In genomic region chr9:41379283-41379682, GRCm38 (mm10) we compare ENCODE assay signal across 13 mouse cellular contexts.
A peak's percentile ranks its signal among the peaks of the same experiment; 100 is the strongest.
DNase-seq lines count a peak whose midpoint lies in the region; ATAC-seq and TF ChIP-seq lines count a peak whose summit lies in the region.
"Had no signal": no experiment of that assay in that cellular context is flagged by ENCODE, and none has a peak within 500 bp of the region (broad histone marks: within the 10 kb centered on the region; RNA-seq: fewer than 3 reads in every experiment).

No protein-coding gene starts in this region.

- H3K36me3 ChIP-seq in kidney, postnatal 0 days (ENCODE audit: insufficient read depth, low read length) = no peaks in the 10 kb centered on the region
- H3K36me3 ChIP-seq in kidney, adult 2 months (ENCODE audit: control insufficient read depth, insufficient read depth, low read length) = no peaks in the 10 kb centered on the region
- H3K36me3 ChIP-seq in forebrain, embryonic 14.5 days (ENCODE audit: control insufficient read depth, insufficient read depth, low read length) = no peaks in the 10 kb centered on the region
- no peaks in the 10 kb centered on the region for H3K36me3 ChIP-seq in limb, embryonic 12.5 days
- H3K36me3 ChIP-seq in neural tube, embryonic 15.5 days = no peaks in the 10 kb centered on the region
- H3K36me3 ChIP-seq: G1E; heart, embryonic 13.5 days; limb, embryonic 13.5 days had no signal

- peak; percentile 17 for DNase-seq in kidney, postnatal 0 days (ENCODE audit: low spot score)
- no peak for DNase-seq in kidney, adult 2 months
- DNase-seq in forebrain, embryonic 14.5 days (ENCODE audit: low spot score) = peak; percentile 15
- DNase-seq in MN1 (ENCODE audit: low spot score) = no peak
- DNase-seq in right cerebral cortex, postnatal 36 days (ENCODE audit: low spot score in 2 of 2) = no peak
- no peak for DNase-seq in yolk sac, embryonic 10.5 days (ENCODE audit: low spot score)
- DNase-seq: gastrocnemius, adult 2 months had no signal

- H3K4me2 ChIP-seq in kidney, postnatal 0 days (ENCODE audit: low read length) = no peak overlapping the region
- H3K4me2 ChIP-seq in forebrain, embryonic 14.5 days (ENCODE audit: low read length) = peak overlapping the region; percentile 62
- peak overlapping the region; percentile 61 for H3K4me2 ChIP-seq in limb, embryonic 12.5 days
- peak overlapping the region; percentile 62 for H3K4me2 ChIP-seq in neural tube, embryonic 15.5 days

- H3K4me1 ChIP-seq in kidney, postnatal 0 days (replicated peaks; ENCODE audit: insufficient read depth, low read length) = peaks cover 8% of the 10 kb centered on the region; the same call in 1 of the 2 replicates
- H3K4me1 ChIP-seq in kidney, adult 2 months (ENCODE audit: control insufficient read depth, insufficient read depth, low read length) = no peaks in the 10 kb centered on the region
- peaks cover 39% of the 10 kb centered on the region for H3K4me1 ChIP-seq in forebrain, embryonic 14.5 days (ENCODE audit: control insufficient read depth, insufficient read depth, low read length)
- peaks cover 45% of the 10 kb centered on the region for H3K4me1 ChIP-seq in limb, embryonic 12.5 days (replicated peaks)
- H3K4me1 ChIP-seq in neural tube, embryonic 15.5 days = peaks cover 66% of the 10 kb centered on the region

- no peak overlapping the region for H3K9ac ChIP-seq in kidney, postnatal 0 days (ENCODE audit: low read depth, low read length)
- H3K9ac ChIP-seq in forebrain, embryonic 14.5 days (ENCODE audit: low read length) = peak overlapping the region; percentile 72
- no peak overlapping the region for H3K9ac ChIP-seq in limb, embryonic 12.5 days (replicated peaks)
- H3K9ac ChIP-seq in neural tube, embryonic 15.5 days (replicated peaks) = peak overlapping the region; percentile 70

- H3K4me3 ChIP-seq in kidney, postnatal 0 days (replicated peaks; ENCODE audit: low read depth, low read length) = no peak overlapping the region
- H3K4me3 ChIP-seq in kidney, adult 2 months (ENCODE audit: insufficient read depth, low read depth, low read length) = no peak overlapping the region
- peak overlapping the region; percentile 38 for H3K4me3 ChIP-seq in forebrain, embryonic 14.5 days (ENCODE audit: low read depth, low read length)
- H3K4me3 ChIP-seq in limb, embryonic 12.5 days (replicated peaks) = no peak overlapping the region
- H3K4me3 ChIP-seq in neural tube, embryonic 15.5 days (replicated peaks) = peak overlapping the region; percentile 38
- H3K4me3 ChIP-seq: gastrocnemius, adult 2 months; heart, embryonic 13.5 days; limb, embryonic 13.5 days had no signal

- WGBS in kidney, postnatal 0 days = 78% methylated on average over 1 of the region's 1 CpGs
- 93% methylated on average over 1 of the region's 1 CpGs for WGBS in kidney, adult 2 months
- whole genome bisulfite sequencing in forebrain, embryonic 14.5 days = 88% methylated on average over 1 of the region's 1 CpGs
- 88% methylated on average over 1 of the region's 1 CpGs for WGBS in limb, embryonic 12.5 days
- WGBS in neural tube, embryonic 15.5 days = 44% methylated on average over 1 of the region's 1 CpGs

- H3K9me3 ChIP-seq in kidney, postnatal 0 days (replicated peaks; ENCODE audit: low read length) = no peaks in the 10 kb centered on the region
- no peaks in the 10 kb centered on the region for H3K9me3 ChIP-seq in forebrain, embryonic 14.5 days (replicated peaks; ENCODE audit: control insufficient read depth, low read length)
- no peaks in the 10 kb centered on the region for H3K9me3 ChIP-seq in limb, embryonic 12.5 days
- H3K9me3 ChIP-seq in neural tube, embryonic 15.5 days (replicated peaks) = no peaks in the 10 kb centered on the region
- H3K9me3 ChIP-seq: G1E; heart, embryonic 13.5 days; limb, embryonic 13.5 days had no signal

- no peak for TF ChIP-seq POLR2A in kidney, adult 2 months (IDR thresholded peaks at IDR 0.05; ENCODE audit: low read depth, low read length)

- H3K27ac ChIP-seq in kidney, postnatal 0 days = no peak overlapping the region
- no peak overlapping the region for H3K27ac ChIP-seq in kidney, adult 2 months (ENCODE audit: insufficient read depth, low read depth, low read length)
- peak overlapping the region; percentile 97 for H3K27ac ChIP-seq in forebrain, embryonic 14.5 days (ENCODE audit: low read depth, low read length)
- peak overlapping the region; percentile 31; the same call in 1 of the 2 replicates for H3K27ac ChIP-seq in limb, embryonic 12.5 days
- peak overlapping the region; percentile 93 for H3K27ac ChIP-seq in neural tube, embryonic 15.5 days (replicated peaks)
- H3K27ac ChIP-seq: gastrocnemius, adult 2 months had no signal

- ATAC-seq in kidney, postnatal 0 days (replicated peaks; ENCODE audit: low FRiP score, low read depth) = no peak
- no peak for ATAC-seq in forebrain, embryonic 14.5 days
- ATAC-seq in limb, embryonic 12.5 days (ENCODE audit: insufficient number of reproducible peaks, insufficient read depth, low FRiP score, low TSS enrichment, low read depth) = no peak
- ATAC-seq in neural tube, embryonic 15.5 days (ENCODE audit: low FRiP score) = no peak
- ATAC-seq: lung, postnatal 0 days had no signal

- H3K27me3 ChIP-seq in kidney, postnatal 0 days (ENCODE audit: insufficient read depth, low read length) = no peaks in the 10 kb centered on the region
- no peaks in the 10 kb centered on the region for H3K27me3 ChIP-seq in kidney, adult 2 months (replicated peaks; ENCODE audit: control insufficient read depth, insufficient read depth, low read length)
- no peaks in the 10 kb centered on the region for H3K27me3 ChIP-seq in forebrain, embryonic 14.5 days (replicated peaks; ENCODE audit: control insufficient read depth, insufficient read depth, low read length)
- H3K27me3 ChIP-seq in limb, embryonic 12.5 days = no peaks in the 10 kb centered on the region
- H3K27me3 ChIP-seq in neural tube, embryonic 15.5 days (replicated peaks) = no peaks in the 10 kb centered on the region
- H3K27me3 ChIP-seq: heart, embryonic 13.5 days; limb, embryonic 13.5 days had no signal

- no peak for TF ChIP-seq CTCF in kidney, postnatal 0 days (IDR thresholded peaks at IDR 0.05; ENCODE audit: low read depth)
- no peak for TF ChIP-seq CTCF in kidney, adult 2 months (conservative IDR thresholded peaks at IDR 0.05; ENCODE audit: insufficient read depth, insufficient read length, low read depth, low read length)

Comparison
In these comparisons a context has a peak if more than half of its experiments do, and no peak if none do; other contexts are left out.
1. DNase-seq: peak in kidney, postnatal 0 days (single experiment) and forebrain, embryonic 14.5 days (single experiment); none in kidney, adult 2 months (single experiment), MN1 (single experiment), right cerebral cortex, postnatal 36 days (0 of 2) and yolk sac, embryonic 10.5 days (single experiment).
2. H3K27ac ChIP-seq: peak in forebrain, embryonic 14.5 days (single experiment), limb, embryonic 12.5 days (single experiment) and neural tube, embryonic 15.5 days (single experiment); none in kidney, postnatal 0 days (single experiment) and kidney, adult 2 months (single experiment).
3. H3K4me3 ChIP-seq: peak in forebrain, embryonic 14.5 days (single experiment) and neural tube, embryonic 15.5 days (single experiment); none in kidney, postnatal 0 days (single experiment), kidney, adult 2 months (single experiment) and limb, embryonic 12.5 days (single experiment).
4. H3K9ac ChIP-seq: peak in forebrain, embryonic 14.5 days (single experiment) and neural tube, embryonic 15.5 days (single experiment); none in kidney, postnatal 0 days (single experiment) and limb, embryonic 12.5 days (single experiment).